ENCODE assay signal across 11 mouse cellular contexts in genomic region chr9:21754516-21755321, GRCm38 (mm10). TPM values are rescaled to one million over a fixed set of nuclear protein-coding genes. Genes with fewer than 3 reads are reported as not detected.
DNase-seq lines count a peak whose midpoint lies in the region; ATAC-seq lines count a peak whose summit lies in the region.
"Had no signal": no experiment of that assay in that cellular context is flagged by ENCODE, and none has a peak within 500 bp of the region (broad histone marks: within the 10 kb centered on the region; RNA-seq: fewer than 3 reads in every experiment).

No protein-coding gene starts in this region.

- peaks cover 17% of the 10 kb centered on the region; the same call in 1 of the 2 replicates for H3K4me1 ChIP-seq in kidney, embryonic 14.5 days (ENCODE audit: control insufficient read depth, insufficient read depth, low read length)
- H3K4me1 ChIP-seq in hindbrain, embryonic 16.5 days (ENCODE audit: control insufficient read depth, insufficient read depth, low read depth, low read length): peaks cover 2% of the 10 kb centered on the region; the same call in 1 of the 2 replicates
- H3K4me1 ChIP-seq in hindbrain, embryonic 10.5 days (replicated peaks): peaks cover 21% of the 10 kb centered on the region

- H3K9ac ChIP-seq in kidney, embryonic 14.5 days (ENCODE audit: low read depth, low read length): no peak overlapping the region
- no peak overlapping the region for H3K9ac ChIP-seq in hindbrain, embryonic 16.5 days (ENCODE audit: low read depth, low read length)
- H3K9ac ChIP-seq: embryonic facial prominence, embryonic 13.5 days had no signal

- no peak for ATAC-seq in kidney, embryonic 14.5 days (ENCODE audit: low FRiP score, low TSS enrichment)
- no peak for ATAC-seq in hindbrain, embryonic 16.5 days

- H3K27me3 ChIP-seq in kidney, embryonic 14.5 days (ENCODE audit: control insufficient read depth, insufficient read depth, low read length): no peaks in the 10 kb centered on the region
- no peaks in the 10 kb centered on the region for H3K27me3 ChIP-seq in hindbrain, embryonic 16.5 days (replicated peaks; ENCODE audit: control insufficient read depth, insufficient read depth, low read length)
- H3K27me3 ChIP-seq in hindbrain, embryonic 10.5 days (ENCODE audit: insufficient read depth, poor library complexity, severe bottlenecking): no peaks in the 10 kb centered on the region
- H3K27me3 ChIP-seq: embryonic facial prominence, embryonic 13.5 days had no signal

- peaks cover 26% of the 10 kb centered on the region for H3K36me3 ChIP-seq in kidney, embryonic 14.5 days (ENCODE audit: control insufficient read depth, insufficient read depth, low read length)
- H3K36me3 ChIP-seq in hindbrain, embryonic 16.5 days (ENCODE audit: control insufficient read depth, insufficient read depth, low read length): no peaks in the 10 kb centered on the region
- H3K36me3 ChIP-seq in hindbrain, embryonic 10.5 days: peaks cover 60% of the 10 kb centered on the region

- no peaks in the 10 kb centered on the region for H3K9me3 ChIP-seq in kidney, embryonic 14.5 days (ENCODE audit: control insufficient read depth, low read length)
- H3K9me3 ChIP-seq in hindbrain, embryonic 16.5 days (ENCODE audit: control insufficient read depth, low read length): no peaks in the 10 kb centered on the region
- H3K9me3 ChIP-seq in hindbrain, embryonic 10.5 days: no peaks in the 10 kb centered on the region
- H3K9me3 ChIP-seq: embryonic facial prominence, embryonic 13.5 days had no signal

- H3K27ac ChIP-seq in kidney, embryonic 14.5 days (ENCODE audit: low read depth, low read length): no peak overlapping the region
- no peak overlapping the region for H3K27ac ChIP-seq in hindbrain, embryonic 16.5 days (ENCODE audit: low read depth, low read length)
- H3K27ac ChIP-seq in hindbrain, embryonic 10.5 days: no peak overlapping the region
- H3K27ac ChIP-seq: embryonic facial prominence, embryonic 13.5 days had no signal

- H3K4me2 ChIP-seq in kidney, embryonic 14.5 days (replicated peaks; ENCODE audit: low read depth, low read length): no peak overlapping the region
- no peak overlapping the region for H3K4me2 ChIP-seq in hindbrain, embryonic 16.5 days (ENCODE audit: low read length)
- H3K4me2 ChIP-seq: embryonic facial prominence, embryonic 13.5 days had no signal

- peak; percentile 47 for DNase-seq in kidney, adult 11 months
- peak; percentile 34 for DNase-seq in gastrocnemius, postnatal 25 days
- peak; percentile 45 to 58 for DNase-seq in heart, postnatal 10 days
- DNase-seq in kidney, postnatal 36 days: peak; percentile 27 to 44
- no peak for DNase-seq in layer of hippocampus, adult 9-10 months (ENCODE audit: low spot score)
- no peak for DNase-seq in hindbrain, embryonic 10.5 days (ENCODE audit: low spot score)
- DNase-seq: liver; right cerebral cortex, postnatal 14 days had no signal

- intact Hi-C loops in heart, postnatal 10 days (cut with DNase I): no loop called here

- WGBS in kidney, embryonic 14.5 days: 62% methylated on average over 13 of the region's 13 CpGs
- 80% methylated on average over 13 of the region's 13 CpGs for WGBS in hindbrain, embryonic 16.5 days
- WGBS in hindbrain, embryonic 10.5 days: 79% methylated on average over 13 of the region's 13 CpGs

- no peak overlapping the region for H3K4me3 ChIP-seq in kidney, embryonic 14.5 days (ENCODE audit: low read length)
- H3K4me3 ChIP-seq in hindbrain, embryonic 16.5 days (ENCODE audit: low read length): no peak overlapping the region
- no peak overlapping the region for H3K4me3 ChIP-seq in hindbrain, embryonic 10.5 days
- H3K4me3 ChIP-seq: embryonic facial prominence, embryonic 13.5 days had no signal

RNA-seq across cellular contexts. Expression of gene Spc24, which starts 5.4 kb away (rescaled TPM):
- polyA plus RNA-seq in kidney, embryonic 14.5 days (2014; fragmentation: Nextera tagmentation; extraction: Ambion mirVana): 139 and 150 TPM in 2 replicates
- 1 to 10 TPM in 1 of 2 experiments, under 1 TPM in 1; 0.77 to 2.2 TPM for total RNA-seq in gastrocnemius, postnatal 25 days (2021)
- 10 to 100 TPM; 11.9 to 14.5 TPM for total RNA-seq in heart, postnatal 10 days (2021)
- polyA plus RNA-seq in hindbrain, embryonic 16.5 days (2015; fragmentation: Nextera tagmentation; extraction: Ambion mirVana): 21.2 and 26.0 TPM in 2 replicates
- polyA plus RNA-seq in hindbrain, embryonic 10.5 days (2016; fragmentation: Nextera tagmentation; extraction: Ambion mirVana): 132 and 165 TPM in 2 replicates

RNA-seq across cellular contexts. Expression of gene Ldlr, which starts 31.4 kb away (rescaled TPM):
- polyA plus RNA-seq in kidney, embryonic 14.5 days (2014; fragmentation: Nextera tagmentation; extraction: Ambion mirVana): 13.2 and 15.8 TPM in 2 replicates
- 1 to 10 TPM; 4.1 to 5.3 TPM for total RNA-seq in gastrocnemius, postnatal 25 days (2021)
- 10 to 100 TPM in 1 of 2 experiments, 1 to 10 TPM in 1; 8.5 to 10.7 TPM for total RNA-seq in heart, postnatal 10 days (2021)
- polyA plus RNA-seq in hindbrain, embryonic 16.5 days (2015; fragmentation: Nextera tagmentation; extraction: Ambion mirVana): 15.6 and 17.5 TPM in 2 replicates
- polyA plus RNA-seq in hindbrain, embryonic 10.5 days (2016; fragmentation: Nextera tagmentation; extraction: Ambion mirVana): 51.1 and 55.1 TPM in 2 replicates

RNA-seq across cellular contexts. Expression of gene Kank2, which starts 43.8 kb away (rescaled TPM):
- 9.4 and 14.3 TPM in 2 replicates for polyA plus RNA-seq in kidney, embryonic 14.5 days (2014; fragmentation: Nextera tagmentation; extraction: Ambion mirVana)
- 10 to 100 TPM; 14.3 to 17.5 TPM for total RNA-seq in gastrocnemius, postnatal 25 days (2021)
- 10 to 100 TPM; 49.5 to 51.9 TPM for total RNA-seq in heart, postnatal 10 days (2021)
- polyA plus RNA-seq in hindbrain, embryonic 16.5 days (2015; fragmentation: Nextera tagmentation; extraction: Ambion mirVana): 3.9 and 4.7 TPM in 2 replicates
- polyA plus RNA-seq in hindbrain, embryonic 10.5 days (2016; fragmentation: Nextera tagmentation; extraction: Ambion mirVana): 10.0 and 11.0 TPM in 2 replicates

Comparison
In these comparisons a context has a peak if more than half of its experiments do, and no peak if none do; other contexts are left out.
1. DNase-seq: peak in kidney, adult 11 months (single experiment), gastrocnemius, postnatal 25 days (single experiment), heart, postnatal 10 days (2 of 2) and kidney, postnatal 36 days (2 of 2); none in layer of hippocampus, adult 9-10 months (single experiment) and hindbrain, embryonic 10.5 days (single experiment).